ENCODE assay signal across 9 mouse cellular contexts in genomic region chr5:76040454-76041203, GRCm38 (mm10).
A peak's percentile ranks its signal among the peaks of the same experiment; 100 is the strongest.
DNase-seq lines count a peak whose midpoint lies in the region; ATAC-seq and TF ChIP-seq lines count a peak whose summit lies in the region.
"Had no signal": no experiment of that assay in that cellular context is flagged by ENCODE, and none has a peak within 500 bp of the region (broad histone marks: within the 10 kb centered on the region; RNA-seq: fewer than 3 reads in every experiment).

No protein-coding gene starts in this region.

- no peaks in the 10 kb centered on the region for H3K9me3 ChIP-seq in forebrain, postnatal 0 days (ENCODE audit: low read length)
- H3K9me3 ChIP-seq in forebrain, embryonic 15.5 days = no peaks in the 10 kb centered on the region
- H3K9me3 ChIP-seq in limb, embryonic 10.5 days (replicated peaks) = no peaks in the 10 kb centered on the region
- H3K9me3 ChIP-seq: midbrain, embryonic 12.5 days had no signal

- no peaks in the 10 kb centered on the region for H3K27me3 ChIP-seq in forebrain, postnatal 0 days (ENCODE audit: insufficient read depth, low read length)
- H3K27me3 ChIP-seq in forebrain, embryonic 15.5 days = no peaks in the 10 kb centered on the region
- no peaks in the 10 kb centered on the region for H3K27me3 ChIP-seq in splenic B cell, adult 2 months (ENCODE audit: control insufficient read depth, insufficient read depth, low read length, poor library complexity, severe bottlenecking)
- H3K27me3 ChIP-seq in limb, embryonic 10.5 days (ENCODE audit: low read depth, poor library complexity, severe bottlenecking) = no peaks in the 10 kb centered on the region
- H3K27me3 ChIP-seq: midbrain, embryonic 12.5 days had no signal

- no peak overlapping the region for H3K27ac ChIP-seq in forebrain, postnatal 0 days (ENCODE audit: low read depth, low read length)
- H3K27ac ChIP-seq in forebrain, embryonic 15.5 days (replicated peaks) = no peak overlapping the region
- no peak overlapping the region for H3K27ac ChIP-seq in limb, embryonic 10.5 days
- H3K27ac ChIP-seq: midbrain, embryonic 12.5 days had no signal

- no peaks in the 10 kb centered on the region for H3K36me3 ChIP-seq in forebrain, postnatal 0 days (ENCODE audit: insufficient read depth)
- H3K36me3 ChIP-seq in forebrain, embryonic 15.5 days = no peaks in the 10 kb centered on the region
- no peaks in the 10 kb centered on the region for H3K36me3 ChIP-seq in splenic B cell, adult 2 months (ENCODE audit: control insufficient read depth, insufficient read depth, low read length, poor library complexity, severe bottlenecking)
- no peaks in the 10 kb centered on the region for H3K36me3 ChIP-seq in limb, embryonic 10.5 days
- H3K36me3 ChIP-seq: midbrain, embryonic 12.5 days had no signal

- DNase-seq in forebrain, postnatal 0 days = no peak
- peak; percentile 33 for DNase-seq in 3T3-L1 (ENCODE audit: low read depth, low spot score)
- DNase-seq in adrenal gland, postnatal 25 days = peak; percentile 37
- peak; percentile 50 for DNase-seq in kidney, adult 9 months
- DNase-seq in splenic B cell, adult 2 months (ENCODE audit: low read depth, low spot score) = peak; percentile 19
- DNase-seq in limb, embryonic 10.5 days (ENCODE audit: low spot score) = no peak
- no peak for DNase-seq in right cerebral cortex, postnatal 10 days (ENCODE audit: low spot score in 2 of 2)

- H3K9ac ChIP-seq in forebrain, postnatal 0 days = no peak overlapping the region
- no peak overlapping the region for H3K9ac ChIP-seq in forebrain, embryonic 15.5 days (replicated peaks)
- H3K9ac ChIP-seq: midbrain, embryonic 12.5 days had no signal

- no peaks in the 10 kb centered on the region for H3K4me1 ChIP-seq in forebrain, postnatal 0 days (ENCODE audit: insufficient read depth)
- no peaks in the 10 kb centered on the region for H3K4me1 ChIP-seq in forebrain, embryonic 15.5 days
- no peaks in the 10 kb centered on the region for H3K4me1 ChIP-seq in limb, embryonic 10.5 days
- H3K4me1 ChIP-seq: midbrain, embryonic 12.5 days had no signal

- no peak overlapping the region for H3K4me3 ChIP-seq in forebrain, postnatal 0 days (ENCODE audit: low read depth, low read length)
- no peak overlapping the region for H3K4me3 ChIP-seq in forebrain, embryonic 15.5 days
- no peak overlapping the region for H3K4me3 ChIP-seq in limb, embryonic 10.5 days
- H3K4me3 ChIP-seq: midbrain, embryonic 12.5 days had no signal

- no peak overlapping the region for H3K4me2 ChIP-seq in forebrain, postnatal 0 days (ENCODE audit: low read depth)
- no peak overlapping the region for H3K4me2 ChIP-seq in forebrain, embryonic 15.5 days (replicated peaks)
- H3K4me2 ChIP-seq: midbrain, embryonic 12.5 days had no signal

- no peak for ATAC-seq in forebrain, postnatal 0 days
- ATAC-seq in forebrain, embryonic 15.5 days (replicated peaks) = no peak

- TF ChIP-seq CTCF in forebrain, postnatal 0 days (IDR thresholded peaks at IDR 0.05; ENCODE audit: low read depth) = peak; percentile 14; the same call in 1 of the 2 replicates

- WGBS in forebrain, postnatal 0 days = 72% methylated on average over 10 of the region's 10 CpGs
- 69% methylated on average over 10 of the region's 10 CpGs for WGBS in forebrain, embryonic 15.5 days
- WGBS in limb, embryonic 10.5 days = 71% methylated on average over 10 of the region's 10 CpGs

Comparison
In these comparisons a context has a peak if more than half of its experiments do, and no peak if none do; other contexts are left out.
1. DNase-seq: peak in 3T3-L1 (single experiment), adrenal gland, postnatal 25 days (single experiment), kidney, adult 9 months (single experiment) and splenic B cell, adult 2 months (single experiment); none in forebrain, postnatal 0 days (single experiment), limb, embryonic 10.5 days (single experiment) and right cerebral cortex, postnatal 10 days (0 of 2).